Mouse (Mus musculus) lung, postnatal 0 days (tissue): ENCODE measurements at regions not wholly inside any gene's neighbourhood (a gene's known extent, or its start where the extent isn't known, plus 50 kb on each side); places are given as distances from the start of the nearest gene placed in this dataset.

Experiments
- ATAC-seq: fragments of 200-750 bp; cut with Nextera tagmentation; 2 replicates; pipeline ENCODE4 v1.8.0; 2017; ENCODE audit warnings: moderate library complexity
- DNase-seq: peaks from one replicate; pipeline ENCODE4 v3.0.0-alpha.2; 2016; ENCODE audit warnings: low spot score
- H3K27ac ChIP-seq: fragments of 300-500 bp; sonication (generic); 2 replicates; pipeline ENCODE4 v1.5.1; 2014; ENCODE audit warnings: antibody characterized with exemption, mild to moderate bottlenecking, low read length, mixed read lengths
- H3K27me3 ChIP-seq: fragments of 300-500 bp; sonication (generic); replicated peaks from 2 replicates; pipeline ENCODE4 v1.6.1; 2014; ENCODE audit warnings: low read length, mixed read lengths; ENCODE audit not compliant: insufficient read depth
- H3K36me3 ChIP-seq: fragments of 300-500 bp; sonication (generic); 2 replicates; pipeline ENCODE4 v1.6.1; 2014; ENCODE audit warnings: low read length, mixed read lengths; ENCODE audit not compliant: insufficient read depth
- H3K4me1 ChIP-seq: fragments of 300-500 bp; sonication (generic); 2 replicates; pipeline ENCODE4 v1.6.1; 2014; ENCODE audit warnings: antibody characterized with exemption, low read depth, low read length, mixed read lengths; ENCODE audit not compliant: insufficient read depth
- H3K4me2 ChIP-seq: fragments of 300-500 bp; sonication (generic); replicated peaks from 2 replicates; pipeline ENCODE4 v1.6.1; 2014; ENCODE audit warnings: low read depth, mild to moderate bottlenecking, low read length, moderate library complexity, mixed read lengths
- H3K4me3 ChIP-seq: fragments of 300-500 bp; sonication (generic); 2 replicates; pipeline ENCODE4 v1.5.1; 2014; ENCODE audit warnings: low read depth, low read length
- H3K9ac ChIP-seq: fragments of 300-500 bp; sonication (generic); replicated peaks from 2 replicates; pipeline ENCODE4 v1.6.1; 2014; ENCODE audit warnings: low read depth, mild to moderate bottlenecking
- H3K9me3 ChIP-seq: fragments of 300-500 bp; sonication (generic); 2 replicates; pipeline ENCODE4 v1.6.1; 2016; ENCODE audit warnings: low read length, mixed read lengths
- CTCF ChIP-seq: IDR thresholded peaks from 2 replicates; pipeline ENCODE4 v1.5.1; 2016; ENCODE audit warnings: antibody characterized with exemption, mild to moderate bottlenecking
- EP300 ChIP-seq: IDR thresholded peaks from 2 replicates; pipeline ENCODE4 v1.6.1; 2016; ENCODE audit warnings: antibody characterized with exemption, mild to moderate bottlenecking, control low read depth
- WGBS: fragments of 180-500 bp; shearing (Covaris S2); extraction: QIAGEN DNeasy Blood & Tissue Kit; methylation state at CpG from one replicate; pipeline ENCODE4 v1.1.7; 2014; 5-methylcytosine and 5-hydroxymethylcytosine counted together

DNA sequence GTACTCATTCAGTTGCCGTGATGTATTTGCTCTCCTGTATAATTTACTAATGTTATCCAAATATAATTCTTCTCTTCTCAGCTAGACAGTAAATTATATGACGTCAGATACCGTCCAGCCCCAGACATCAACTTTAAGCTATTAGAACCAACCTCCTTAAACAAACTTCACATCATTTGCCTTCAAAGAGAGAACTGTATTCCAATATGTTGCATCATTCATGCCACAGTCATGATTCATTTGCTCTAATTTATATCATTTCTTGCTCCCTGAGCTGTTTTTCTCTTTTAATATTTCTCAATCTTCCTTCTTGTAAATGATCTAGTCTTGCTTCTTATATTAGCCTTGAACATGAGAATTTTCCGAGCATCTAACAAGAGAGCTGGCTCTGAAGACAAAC lies 882.7 kb upstream of the Gm7489 start:
- H3K36me3 ChIP-seq: no peaks in the 10 kb centered on the region
- DNase-seq (peak; percentile 23), ATAC-seq (no peak)
- H3K4me2 ChIP-seq: no peak overlapping the region
- no peak overlapping the region for H3K9ac ChIP-seq
- no peaks in the 10 kb centered on the region for H3K4me1 ChIP-seq
- WGBS: 71% methylated on average over 4 of the region's 4 CpGs
- TF ChIP-seq CTCF: no peak
- TF ChIP-seq EP300: no peak
- no peak overlapping the region for H3K27ac ChIP-seq
- no peaks in the 10 kb centered on the region for H3K27me3 ChIP-seq
- no peaks in the 10 kb centered on the region for H3K9me3 ChIP-seq
- H3K4me3 ChIP-seq: no peak overlapping the region

DNA sequence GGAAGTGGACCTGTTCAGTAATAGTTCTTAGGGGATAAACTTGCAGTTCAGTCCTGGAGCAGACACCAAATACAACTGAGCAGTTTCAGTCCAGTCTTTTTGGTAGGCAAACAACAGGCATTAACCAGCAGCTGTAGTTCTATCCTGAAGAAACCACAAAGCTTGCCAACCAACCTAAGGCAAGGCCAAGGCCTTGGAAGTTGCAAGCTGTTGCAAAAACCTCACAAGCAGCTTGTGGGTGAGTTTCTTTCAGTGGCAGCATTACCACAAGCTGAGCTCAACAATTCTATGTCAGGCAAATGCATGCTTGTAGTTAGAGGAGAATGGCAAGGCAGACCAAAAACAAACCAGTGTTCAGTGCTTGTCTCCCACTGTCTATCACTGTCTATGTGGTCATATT lies 880.6 kb upstream of the Gm7489 start:
- H3K27me3 ChIP-seq: no peaks in the 10 kb centered on the region

DNA sequence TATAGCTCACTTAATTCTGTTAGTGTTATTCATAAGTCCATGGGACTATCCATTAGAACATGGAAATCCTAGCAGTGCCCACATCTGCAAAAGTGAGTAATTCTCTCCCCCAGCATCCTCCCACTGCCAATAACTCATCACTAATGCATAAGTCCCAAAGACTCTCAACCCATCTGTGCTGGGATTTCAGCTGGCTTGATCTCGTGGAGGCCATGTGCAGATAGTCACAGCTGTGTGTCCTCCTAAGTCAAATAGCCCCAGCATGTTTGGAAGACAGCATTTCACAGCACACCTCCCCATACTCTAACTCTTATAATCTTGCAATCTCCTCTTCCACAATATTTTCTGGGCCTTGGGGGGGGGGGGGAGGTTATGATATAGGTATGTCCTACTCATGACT lies 877.9 kb upstream of the Gm7489 start:
- H3K4me1 ChIP-seq: no peaks in the 10 kb centered on the region
- ATAC-seq (no peak), DNase-seq (no peak)

More for the DNA sequence above, 880.6 kb upstream of the Gm7489 start:
- Histone ChIP-seq H3K4me3 (no peak overlapping the region), H3K9ac (no peak overlapping the region), H3K4me2 (no peak overlapping the region), H3K9me3 (no peaks in the 10 kb centered on the region), H3K4me1 (no peaks in the 10 kb centered on the region), H3K27ac (no peak overlapping the region), H3K36me3 (no peaks in the 10 kb centered on the region)
- no peak for TF ChIP-seq CTCF
- TF ChIP-seq EP300: no peak
- no peak for ATAC-seq
- DNase-seq: no peak

DNA sequence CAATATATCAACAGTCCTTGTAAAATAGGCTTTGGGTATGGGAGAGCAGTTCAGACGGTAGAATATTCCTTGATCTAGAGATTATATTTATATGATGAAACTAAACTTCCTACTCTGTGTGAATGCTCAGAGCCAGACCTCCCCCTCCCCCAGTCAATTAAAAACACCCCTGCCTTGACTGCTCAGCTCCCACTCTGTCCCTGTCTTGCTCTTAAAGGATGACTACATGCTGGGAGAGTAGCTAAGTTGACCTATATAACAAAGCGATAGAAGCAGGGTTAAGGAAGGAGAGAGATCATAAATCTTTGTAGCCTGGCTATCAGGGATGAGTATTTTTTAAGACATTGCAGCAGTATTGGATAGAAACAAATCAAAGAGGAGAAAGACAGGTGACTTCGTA lies 875.4 kb upstream of the Gm7489 start:
- Histone ChIP-seq H3K4me1 (no peaks in the 10 kb centered on the region), H3K9ac (no peak overlapping the region), H3K9me3 (no peaks in the 10 kb centered on the region), H3K27me3 (no peaks in the 10 kb centered on the region), H3K4me2 (no peak overlapping the region), H3K4me3 (no peak overlapping the region), H3K36me3 (no peaks in the 10 kb centered on the region), H3K27ac (no peak overlapping the region)
- DNase-seq: no peak
- WGBS: 79% methylated on average over 3 of the region's 3 CpGs
- TF ChIP-seq EP300 (no peak), CTCF (no peak)
- no peak for ATAC-seq

More for the DNA sequence above, 877.9 kb upstream of the Gm7489 start:
- no peak overlapping the region for H3K4me2 ChIP-seq
- no peak overlapping the region for H3K27ac ChIP-seq
- 39% methylated on average over 1 of the region's 1 CpGs for WGBS
- no peaks in the 10 kb centered on the region for H3K27me3 ChIP-seq
- TF ChIP-seq EP300 (no peak), CTCF (no peak)
- no peak overlapping the region for H3K9ac ChIP-seq
- H3K9me3 ChIP-seq: no peaks in the 10 kb centered on the region
- no peaks in the 10 kb centered on the region for H3K36me3 ChIP-seq
- no peak overlapping the region for H3K4me3 ChIP-seq
